Mouse (Mus musculus) heart, postnatal 10 days (tissue): ENCODE measurements around the gene Acad12. TPM values are rescaled to one million over a fixed set of nuclear protein-coding genes. Genes with fewer than 3 reads are reported as not detected.
A peak's percentile ranks its signal among the peaks of the same experiment; 100 is the strongest.

Experiments
- DNase-seq, 2 experiments: peaks; one replicate each; pipeline ENCODE4 v3.0.0; 2021
- intact Hi-C: fragments of 180-260 bp; cut with DNase I; formaldehyde crosslinking; loops from one replicate; pipeline ENCODE4 v1.15.1; 2025
- total RNA-seq, 2 experiments: library from RNA; stranded (reverse); gene quantifications; 2 replicates each; pipeline ENCODE4 v1.2.3; 2021

Acad12 gene
- total RNA-seq, 2 experiments from 2014 or later, result 24.3 to 31.0 TPM

- intact Hi-C loops, result no loop called here
- DNase-seq, result peak; percentile 55 to 71
These were observed 32.2 kb downstream of the Acad12 start for GRCm38 (mm10) chr5:121586400-121587039.

GRCm38 (mm10) chr5:121585699-121586098 is 33.0 kb downstream of the Acad12 start:
- no peak for DNase-seq
- intact Hi-C loops, result no loop called here

- intact Hi-C loops, result no loop called here
These were observed 33.7 kb downstream of the Acad12 start for GRCm38 (mm10) chr5:121585005-121585404.

GRCm38 (mm10) chr5:121583765-121584501 is 34.8 kb downstream of the Acad12 start:
- peak; percentile 94 to 96 for DNase-seq
- intact Hi-C loops, result no loop called here

More at GRCm38 (mm10) chr5:121585005-121585404, 33.7 kb downstream of the Acad12 start:
- no peak for DNase-seq

GRCm38 (mm10) chr5:121581945-121582344 is 36.8 kb downstream of the Acad12 start:
- intact Hi-C loops, result no loop called here
- DNase-seq, result no peak

GRCm38 (mm10) chr5:121576927-121577488 is 41.7 kb downstream of the Acad12 start:
- peak; percentile 48 to 53 for DNase-seq
- intact Hi-C loops, result no loop called here

- no peak for DNase-seq
- intact Hi-C loops, result no loop called here
These were observed 42.9 kb downstream of the Acad12 start for GRCm38 (mm10) chr5:121575867-121576266.

GRCm38 (mm10) chr5:121574145-121574544 is 44.6 kb downstream of the Acad12 start:
- intact Hi-C loops, result no loop called here
- no peak for DNase-seq

- no peak for DNase-seq
- intact Hi-C loops, result no loop called here
These were observed 48.0 kb downstream of the Acad12 start for GRCm38 (mm10) chr5:121570787-121571186.

GRCm38 (mm10) chr5:121569881-121570420 is 48.8 kb downstream of the Acad12 start:
- no peak for DNase-seq
- intact Hi-C loops, result no loop called here

GRCm38 (mm10) chr5:121566035-121566681 is 52.6 kb downstream of the Acad12 start:
- intact Hi-C loops, result no loop called here
- no peak for DNase-seq

- peak; percentile 87 to 94 for DNase-seq
- intact Hi-C loops, result loop anchor here (1.0 kb wide), 1 partner anchor 38 kb away; no protein-coding TSS in a partner anchor
These were observed 54.3 kb downstream of the Acad12 start for GRCm38 (mm10) chr5:121564468-121564895.

- intact Hi-C loops, result no loop called here
- DNase-seq, result no peak
These were observed 56.3 kb downstream of the Acad12 start for GRCm38 (mm10) chr5:121562436-121562835.

- intact Hi-C loops, result no loop called here
- no peak for DNase-seq
These were observed 69.5 kb downstream of the Acad12 start for GRCm38 (mm10) chr5:121549196-121549595.

- DNase-seq, result no peak
- intact Hi-C loops, result no loop called here
These were observed 71.7 kb downstream of the Acad12 start for GRCm38 (mm10) chr5:121547084-121547483.

Other genes starting within 250 kb of the Acad12 start
- 10 to 100 TPM; 59.0 to 59.5 TPM for gene Trafd1, start 233.3 kb downstream of the Acad12 start, total RNA-seq
- gene Naa25, start 221.0 kb downstream of the Acad12 start, total RNA-seq, result 10 to 100 TPM; 22.1 to 23.5 TPM
- 1 to 10 TPM; 5.9 to 7.3 TPM for gene Tmem116, start 167.0 kb downstream of the Acad12 start, total RNA-seq
- gene Erp29, start 166.4 kb downstream of the Acad12 start, total RNA-seq, result 100 to 1,000 TPM; 112 TPM
- gene Adam1b, start 115.5 kb downstream of the Acad12 start, total RNA-seq, result not detected
- gene Adam1a, start 73.5 kb downstream of the Acad12 start, total RNA-seq, result 1 to 10 TPM; 2.4 to 2.8 TPM
- not detected for gene Gm42878, start 73.5 kb downstream of the Acad12 start, total RNA-seq
- gene Mapkapk5, start 73.0 kb downstream of the Acad12 start, total RNA-seq, result 10 to 100 TPM; 56.6 to 58.1 TPM
- gene Aldh2, start 25.1 kb downstream of the Acad12 start, total RNA-seq, result 100 to 1,000 TPM; 114 to 134 TPM
- gene Acad10, start 41.6 kb upstream of the Acad12 start, total RNA-seq, result 10 to 100 TPM; 13.7 to 16.0 TPM
- gene Brap, start 41.6 kb upstream of the Acad12 start, total RNA-seq, result 10 to 100 TPM; 28.2 to 35.2 TPM
- gene Atxn2, start 92.4 kb upstream of the Acad12 start, total RNA-seq, result 100 to 1,000 TPM; 173 to 177 TPM
- 10 to 100 TPM; 38.2 to 38.7 TPM for gene Sh2b3, start 218.7 kb upstream of the Acad12 start, total RNA-seq
- gene Pheta1, start 230.0 kb upstream of the Acad12 start, total RNA-seq, result 10 to 100 TPM; 13.3 to 15.2 TPM